Mouse (Mus musculus) olfactory bulb, adult 2 months (tissue): ENCODE measurements around the gene B9d2.

Experiments
- CTCF ChIP-seq: fragments of 200-500 bp; IDR thresholded peaks from 2 replicates; pipeline ENCODE4 v1.5.1; 2012; ENCODE audit warnings: low read depth, mild to moderate bottlenecking, low read length, moderate library complexity; ENCODE audit not compliant: insufficient read depth
- POLR2A ChIP-seq: fragments of 200-500 bp; IDR thresholded peaks from 2 replicates; pipeline ENCODE4 v1.6.1; 2012; ENCODE audit warnings: mild to moderate bottlenecking, low read depth, low read length, moderate library complexity; ENCODE audit not compliant: insufficient read depth

GRCm38 (mm10) chr7:25670096-25670495 is 10.5 kb upstream of the B9d2 start:
- TF ChIP-seq CTCF (no peak), POLR2A (no peak)
